Mouse (Mus musculus) stomach, postnatal 0 days (tissue): ENCODE data around the gene Clec4g.

Experiments
- CTCF ChIP-seq: IDR thresholded peaks from 2 replicates; pipeline ENCODE4 v1.5.1; 2016; ENCODE audit warnings: antibody characterized with exemption, low read depth, mild to moderate bottlenecking, moderate library complexity
- EP300 ChIP-seq: optimal IDR thresholded peaks from 2 replicates; pipeline ENCODE3; 2016; ENCODE audit warnings: antibody characterized with exemption

DNA sequence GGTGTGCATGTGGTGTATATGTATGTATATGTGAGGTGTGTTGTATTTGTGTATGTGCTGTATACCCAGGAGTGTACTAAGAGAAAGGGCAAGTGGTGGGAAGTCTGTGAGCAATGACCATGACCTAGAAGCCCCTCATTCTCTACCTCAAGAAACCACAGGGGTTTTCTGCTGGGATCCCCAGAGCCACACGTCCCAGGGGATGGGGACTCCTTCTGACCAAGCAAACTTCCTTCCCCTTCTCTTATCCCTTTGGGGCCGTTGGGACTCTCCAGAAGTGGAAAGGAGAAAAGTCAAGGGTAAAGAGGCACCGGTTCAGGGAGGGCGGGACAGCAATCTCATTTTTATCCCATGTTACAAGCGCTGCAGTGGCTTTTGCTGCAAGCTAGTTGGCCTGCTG is 35.0 kb downstream of the Clec4g start:
- TF ChIP-seq CTCF: no peak
- TF ChIP-seq EP300: no peak
